Mouse (Mus musculus) skeletal muscle tissue, adult 2 months (tissue): ENCODE results near the gene Tbx19.

Source experiments
- DNase-seq: peaks from one replicate; pipeline ENCODE4 v3.0.0-alpha.2; 2012; ENCODE audit warnings: low read depth, low spot score

Gene Tbx19

GRCm38 (mm10) chr1:165184178-165184577 is 23.6 kb upstream of the Tbx19 start:
- no peak for DNase-seq

- DNase-seq: no peak
These were observed 22.8 kb upstream of the Tbx19 start for GRCm38 (mm10) chr1:165183400-165183799.

GRCm38 (mm10) chr1:165179321-165179720 is 18.7 kb upstream of the Tbx19 start:
- no peak for DNase-seq

- DNase-seq: no peak
These were observed 17.5 kb upstream of the Tbx19 start for GRCm38 (mm10) chr1:165178075-165178474.

GRCm38 (mm10) chr1:165174059-165174616 is 13.6 kb upstream of the Tbx19 start:
- DNase-seq: no peak

- no peak for DNase-seq
These were observed 10.7 kb upstream of the Tbx19 start for GRCm38 (mm10) chr1:165171277-165171676.

GRCm38 (mm10) chr1:165170157-165170556 is 9.6 kb upstream of the Tbx19 start:
- DNase-seq: no peak

- DNase-seq: no peak
These were observed 8.9 kb upstream of the Tbx19 start for GRCm38 (mm10) chr1:165169462-165169861.

GRCm38 (mm10) chr1:165164920-165165319 is 4.3 kb upstream of the Tbx19 start:
- no peak for DNase-seq

- no peak for DNase-seq
These were observed 1.7 kb downstream of the Tbx19 start for GRCm38 (mm10) chr1:165158841-165159240.

GRCm38 (mm10) chr1:165154162-165154561 is 6.4 kb downstream of the Tbx19 start:
- DNase-seq: no peak

GRCm38 (mm10) chr1:165151216-165151615 is 9.4 kb downstream of the Tbx19 start:
- DNase-seq: no peak

GRCm38 (mm10) chr1:165142343-165142916 is 18.1 kb downstream of the Tbx19 start:
- DNase-seq: no peak

GRCm38 (mm10) chr1:165140227-165140626 is 20.3 kb downstream of the Tbx19 start:
- no peak for DNase-seq

- DNase-seq: no peak
These were observed 26.7 kb downstream of the Tbx19 start for GRCm38 (mm10) chr1:165133858-165134257.

GRCm38 (mm10) chr1:165133279-165133678 is 27.3 kb downstream of the Tbx19 start:
- DNase-seq: no peak

GRCm38 (mm10) chr1:165132187-165132877 is 28.2 kb downstream of the Tbx19 start:
- peak; percentile 61 for DNase-seq

- no peak for DNase-seq
These were observed 31.0 kb downstream of the Tbx19 start for GRCm38 (mm10) chr1:165129573-165129972.

GRCm38 (mm10) chr1:165121096-165121495 is 39.5 kb downstream of the Tbx19 start:
- no peak for DNase-seq

- peak; percentile 77 for DNase-seq
These were observed 40.1 kb downstream of the Tbx19 start for GRCm38 (mm10) chr1:165120349-165120898.

GRCm38 (mm10) chr1:165119760-165120159 is 40.8 kb downstream of the Tbx19 start:
- no peak for DNase-seq

- DNase-seq: no peak
These were observed 41.4 kb downstream of the Tbx19 start for GRCm38 (mm10) chr1:165119011-165119726.
